ENCODE assay signal across 8 mouse cellular contexts in genomic region chr11:118428460-118428868, GRCm38 (mm10). TPM values are rescaled to one million over a fixed set of nuclear protein-coding genes. Genes with fewer than 3 reads are reported as not detected.
DNase-seq lines count a peak whose midpoint lies in the region; ATAC-seq lines count a peak whose summit lies in the region.

No protein-coding gene starts in this region.

- intact Hi-C loops in heart, postnatal 14 days (cut with DNase I): no loop called here

- peak; percentile 54 to 67 for DNase-seq in kidney, postnatal 4 days
- no peak for DNase-seq in kidney, postnatal 25 days
- peak; percentile 46 to 58 for DNase-seq in heart, postnatal 14 days
- no peak for DNase-seq in midbrain, embryonic 11.5 days (ENCODE audit: low spot score, missing footprints)
- DNase-seq in layer of hippocampus, adult 9-10 months (ENCODE audit: low spot score): no peak
- no peak for DNase-seq in adrenal gland, postnatal 4 days (ENCODE audit: low spot score in 2 of 2)
- no peak for DNase-seq in right cerebral cortex, adult 18-20 months

- peak overlapping the region; percentile 49 for H3K4me3 ChIP-seq in embryonic facial prominence, embryonic 13.5 days
- H3K4me3 ChIP-seq in midbrain, embryonic 11.5 days (ENCODE audit: low read depth, low read length): no peak overlapping the region; the same call in 1 of the 2 replicates

- H3K9ac ChIP-seq in embryonic facial prominence, embryonic 13.5 days: peak overlapping the region; percentile 74
- H3K9ac ChIP-seq in midbrain, embryonic 11.5 days (ENCODE audit: low read length): no peak overlapping the region; the same call in 1 of the 2 replicates

- H3K27me3 ChIP-seq in embryonic facial prominence, embryonic 13.5 days: no peaks in the 10 kb centered on the region
- H3K27me3 ChIP-seq in midbrain, embryonic 11.5 days (ENCODE audit: control insufficient read depth, insufficient read depth, low read length): no peaks in the 10 kb centered on the region

- peak overlapping the region; percentile 89 for H3K27ac ChIP-seq in embryonic facial prominence, embryonic 13.5 days
- no peak overlapping the region for H3K27ac ChIP-seq in midbrain, embryonic 11.5 days (ENCODE audit: low read depth, low read length)

- no peaks in the 10 kb centered on the region for H3K9me3 ChIP-seq in embryonic facial prominence, embryonic 13.5 days
- H3K9me3 ChIP-seq in midbrain, embryonic 11.5 days (ENCODE audit: control insufficient read depth, low read length): no peaks in the 10 kb centered on the region

- H3K4me1 ChIP-seq in embryonic facial prominence, embryonic 13.5 days: peaks cover 85% of the 10 kb centered on the region
- H3K4me1 ChIP-seq in midbrain, embryonic 11.5 days (ENCODE audit: control insufficient read depth, insufficient read depth, low read length): peaks cover 13% of the 10 kb centered on the region

- 5% methylated on average over 11 of the region's 11 CpGs for WGBS in embryonic facial prominence, embryonic 13.5 days
- whole genome bisulfite sequencing in midbrain, embryonic 11.5 days: 8% methylated on average over 11 of the region's 11 CpGs

- no peak for ATAC-seq in embryonic facial prominence, embryonic 13.5 days (ENCODE audit: insufficient number of reproducible peaks, insufficient read depth, low FRiP score, low TSS enrichment, low read depth)
- no peak for ATAC-seq in midbrain, embryonic 11.5 days (ENCODE audit: low FRiP score)

- no peaks in the 10 kb centered on the region for H3K36me3 ChIP-seq in embryonic facial prominence, embryonic 13.5 days
- no peaks in the 10 kb centered on the region for H3K36me3 ChIP-seq in midbrain, embryonic 11.5 days (ENCODE audit: control insufficient read depth, insufficient read depth, low read length)

- peak overlapping the region; percentile 75 for H3K4me2 ChIP-seq in embryonic facial prominence, embryonic 13.5 days
- peak overlapping the region; percentile 22; the same call in 1 of the 2 replicates for H3K4me2 ChIP-seq in midbrain, embryonic 11.5 days

RNA-seq across cellular contexts. Expression of gene C1qtnf1, which starts 0.5 kb away (rescaled TPM):
- polyA plus RNA-seq in embryonic facial prominence, embryonic 13.5 days (2015; fragmentation: Nextera tagmentation; extraction: Ambion mirVana): 14.7 and 16.5 TPM in 2 replicates
- 10 to 100 TPM; 33.7 to 39.7 TPM for total RNA-seq in heart, postnatal 14 days (2021)
- polyA plus RNA-seq in midbrain, embryonic 11.5 days (2014; fragmentation: Nextera tagmentation; extraction: Ambion mirVana): 1.7 and 2.6 TPM in 2 replicates
- total RNA-seq in adrenal gland, postnatal 4 days (2021): 10 to 100 TPM; 25.0 to 33.4 TPM

RNA-seq across cellular contexts. Expression of gene Cant1, which starts 9.6 kb away (rescaled TPM):
- polyA plus RNA-seq in embryonic facial prominence, embryonic 13.5 days (2015; fragmentation: Nextera tagmentation; extraction: Ambion mirVana): 28.9 and 30.7 TPM in 2 replicates
- 10 to 100 TPM; 17.9 to 20.9 TPM for total RNA-seq in heart, postnatal 14 days (2021)
- 19.4 and 21.7 TPM in 2 replicates for polyA plus RNA-seq in midbrain, embryonic 11.5 days (2014; fragmentation: Nextera tagmentation; extraction: Ambion mirVana)
- 10 to 100 TPM; 33.7 to 36.5 TPM for total RNA-seq in adrenal gland, postnatal 4 days (2021)

RNA-seq across cellular contexts. Expression of gene Lgals3bp, which starts 26.6 kb away (rescaled TPM):
- 5.6 and 6.8 TPM in 2 replicates for polyA plus RNA-seq in embryonic facial prominence, embryonic 13.5 days (2015; fragmentation: Nextera tagmentation; extraction: Ambion mirVana)
- total RNA-seq in heart, postnatal 14 days (2021): 10 to 100 TPM; 21.2 to 24.1 TPM
- polyA plus RNA-seq in midbrain, embryonic 11.5 days (2014; fragmentation: Nextera tagmentation; extraction: Ambion mirVana): 1.7 and 1.8 TPM in 2 replicates
- total RNA-seq in adrenal gland, postnatal 4 days (2021): 10 to 100 TPM; 60.6 to 61.6 TPM

RNA-seq across cellular contexts. Expression of gene Engase, which starts 48.2 kb away (rescaled TPM):
- 6.5 and 9.6 TPM in 2 replicates for polyA plus RNA-seq in embryonic facial prominence, embryonic 13.5 days (2015; fragmentation: Nextera tagmentation; extraction: Ambion mirVana)
- total RNA-seq in heart, postnatal 14 days (2021): 1 to 10 TPM; 5.2 to 8.4 TPM
- polyA plus RNA-seq in midbrain, embryonic 11.5 days (2014; fragmentation: Nextera tagmentation; extraction: Ambion mirVana): 4.4 and 6.4 TPM in 2 replicates
- total RNA-seq in adrenal gland, postnatal 4 days (2021): 10 to 100 TPM; 19.6 to 22.3 TPM

Comparison
In these comparisons a context has a peak if more than half of its experiments do, and no peak if none do; other contexts are left out.
1. DNase-seq: peak in kidney, postnatal 4 days (2 of 2) and heart, postnatal 14 days (2 of 2); none in kidney, postnatal 25 days (0 of 2), midbrain, embryonic 11.5 days (single experiment), layer of hippocampus, adult 9-10 months (single experiment), adrenal gland, postnatal 4 days (0 of 2) and right cerebral cortex, adult 18-20 months (single experiment).